Mouse (Mus musculus): ENCODE results near the gene Asdurf. TPM values are rescaled to one million over a fixed set of nuclear protein-coding genes. Genes with fewer than 3 reads are reported as not detected.
"Not testable (repeated sequence)": the region's sequence is repeated elsewhere in the genome, so short reads cannot be mapped to it uniquely, and the experiment has no call there.

Gene Asdurf
- polyA plus RNA-seq, 1 experiment from 2014 or later, result not detected

DNA sequence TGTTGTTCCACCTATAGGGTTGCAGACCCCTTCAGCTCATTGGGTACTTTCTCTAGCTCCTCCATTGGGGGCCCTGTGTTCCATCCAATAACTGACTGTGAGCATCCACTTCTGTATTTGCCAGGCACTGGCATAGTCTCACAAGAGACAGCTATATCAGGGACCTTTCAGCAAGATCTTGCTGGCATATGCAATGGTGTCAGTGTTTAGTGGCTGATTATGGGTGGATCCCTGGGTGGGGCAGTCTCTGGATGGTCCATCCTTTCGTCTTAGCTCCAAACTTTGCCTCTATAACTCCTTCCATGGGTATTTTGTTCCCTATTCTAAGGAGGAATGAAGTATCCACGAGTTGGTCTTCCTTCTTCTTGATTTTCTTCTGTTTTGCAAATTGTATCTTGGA, 15.0 kb downstream of the Asdurf start:
- H3K9ac ChIP-seq (ENCODE audit: low read depth, low read length); H3K27ac ChIP-seq (ENCODE audit: low read length); H3K36me3 ChIP-seq (ENCODE audit: control insufficient read depth, insufficient read depth); H3K27me3 ChIP-seq (ENCODE audit: control insufficient read depth, insufficient read depth, low read depth, low read length); H3K4me2 ChIP-seq (ENCODE audit: low read depth, low read length); H3K9me3 ChIP-seq (replicated peaks; ENCODE audit: control insufficient read depth, low read length); H3K4me3 ChIP-seq (ENCODE audit: low read depth, low read length): not testable (repeated sequence)
- peaks cover 11% of the 10 kb centered on the region for H3K4me1 ChIP-seq (ENCODE audit: control insufficient read depth, low read depth, low read length)
- WGBS (ENCODE audit: insufficient replicate concordance), result 24% methylated on average over 2 of the region's 2 CpGs
- 0 out of 2 replicates have a peak, but pooled peaks have one; percentile 49 for ATAC-seq (ENCODE audit: low read depth)

DNA sequence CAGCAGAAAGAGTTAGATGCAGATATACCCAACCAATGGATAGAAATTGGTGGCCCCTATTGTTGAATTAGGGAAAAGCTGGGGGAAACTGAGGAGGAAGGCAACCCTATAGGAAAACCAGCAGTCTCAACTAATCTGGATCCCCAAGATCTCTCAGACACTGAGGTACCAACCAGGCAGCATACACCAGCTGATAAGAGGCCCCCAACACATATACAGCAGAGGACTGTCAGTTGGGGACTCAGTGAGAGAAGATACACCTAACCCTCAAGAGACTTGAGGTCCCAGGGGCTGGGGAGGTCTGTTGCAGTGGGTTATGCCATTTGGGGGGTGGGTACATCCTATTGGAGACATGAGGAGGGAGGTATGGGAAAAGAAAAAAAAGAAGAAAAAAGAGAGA, 17.0 kb downstream of the Asdurf start:
- H3K9me3 ChIP-seq (replicated peaks; ENCODE audit: control insufficient read depth, low read length), result no peaks in the 10 kb centered on the region
- peaks cover 11% of the 10 kb centered on the region for H3K4me1 ChIP-seq (ENCODE audit: control insufficient read depth, low read depth, low read length)
- H3K4me3 ChIP-seq (ENCODE audit: low read depth, low read length), result no peak overlapping the region
- ATAC-seq (ENCODE audit: low read depth), result peak; percentile 78
- H3K9ac ChIP-seq (ENCODE audit: low read depth, low read length), result no peak overlapping the region; the same call in 1 of the 2 replicates
- H3K36me3 ChIP-seq (ENCODE audit: control insufficient read depth, insufficient read depth), result no peaks in the 10 kb centered on the region
- peak overlapping the region; percentile 44; the same call in 1 of the 2 replicates for H3K27ac ChIP-seq (ENCODE audit: low read length)
- H3K27me3 ChIP-seq (ENCODE audit: control insufficient read depth, insufficient read depth, low read depth, low read length), result no peaks in the 10 kb centered on the region
- peak overlapping the region; percentile 3; the same call in 1 of the 2 replicates for H3K4me2 ChIP-seq (ENCODE audit: low read depth, low read length)

DNA sequence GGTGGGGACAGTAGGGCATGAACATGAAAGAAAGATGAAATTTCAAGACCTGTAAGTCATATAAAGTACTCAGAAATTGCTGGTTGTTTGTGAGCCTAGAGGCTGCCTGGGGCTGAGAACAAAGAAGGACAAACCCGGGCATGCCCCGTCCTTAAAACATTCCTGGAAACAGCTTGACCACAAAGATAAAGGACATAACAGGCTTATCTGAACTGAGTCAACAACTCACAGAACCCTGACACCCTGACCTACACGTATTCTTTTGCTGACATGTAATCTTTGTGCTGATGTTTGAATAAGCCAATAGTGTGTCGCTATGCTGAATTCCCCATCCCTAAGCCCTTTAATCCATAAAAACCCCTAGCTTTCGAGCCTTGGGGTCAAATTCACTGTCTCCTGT, 18.9 kb downstream of the Asdurf start:
- peak; percentile 60 for ATAC-seq (ENCODE audit: low read depth)
- H3K27me3 ChIP-seq (ENCODE audit: control insufficient read depth, insufficient read depth, low read depth, low read length); H3K9ac ChIP-seq (ENCODE audit: low read depth, low read length); H3K27ac ChIP-seq (ENCODE audit: low read length); H3K9me3 ChIP-seq (replicated peaks; ENCODE audit: control insufficient read depth, low read length); H3K4me2 ChIP-seq (ENCODE audit: low read depth, low read length); H3K36me3 ChIP-seq (ENCODE audit: control insufficient read depth, insufficient read depth); H3K4me3 ChIP-seq (ENCODE audit: low read depth, low read length): not testable (repeated sequence)
- H3K4me1 ChIP-seq (ENCODE audit: control insufficient read depth, low read depth, low read length), result peaks cover 11% of the 10 kb centered on the region
- 30% methylated on average over 5 of the region's 5 CpGs for WGBS (ENCODE audit: insufficient replicate concordance)

DNA sequence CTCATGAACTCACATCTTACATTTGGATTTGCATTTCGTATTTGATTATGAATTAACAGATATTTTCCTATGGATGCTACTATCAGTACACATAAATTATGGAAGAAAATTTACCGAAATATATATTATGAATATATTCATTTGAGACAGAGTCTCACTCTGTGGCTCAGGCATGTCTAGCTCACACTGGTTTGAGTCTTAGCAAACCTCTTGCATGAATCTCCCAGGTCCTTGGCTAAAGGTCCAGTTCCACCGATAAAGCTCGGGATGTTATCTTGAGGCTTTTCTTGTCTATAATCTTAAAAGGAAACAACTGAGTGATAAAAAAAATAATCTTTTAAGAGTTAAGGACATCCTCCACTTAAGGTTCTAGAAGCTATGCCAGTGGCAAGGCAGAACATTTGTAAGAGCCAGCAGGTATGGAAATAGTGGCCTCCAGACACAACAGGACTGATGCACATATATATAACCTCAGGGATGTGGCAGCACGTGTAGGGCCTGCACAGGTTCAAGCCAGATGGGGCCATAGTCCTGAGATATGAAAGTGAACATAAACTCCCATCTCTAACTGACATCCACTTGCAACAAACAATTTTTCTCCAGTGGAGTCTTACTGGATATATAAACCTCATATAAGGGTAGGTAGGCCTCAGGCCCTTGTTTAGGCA, 27.5 kb downstream of the Asdurf start:
- Histone ChIP-seq H3K36me3 (ENCODE audit: control insufficient read depth, insufficient read depth) (no peaks in the 10 kb centered on the region), H3K4me3 (ENCODE audit: low read depth, low read length) (no peak overlapping the region), H3K9me3 (replicated peaks; ENCODE audit: control insufficient read depth, low read length) (no peaks in the 10 kb centered on the region), H3K27ac (ENCODE audit: low read length) (no peak overlapping the region), H3K4me1 (ENCODE audit: control insufficient read depth, low read depth, low read length) (peaks cover 3% of the 10 kb centered on the region; the same call in 1 of the 2 replicates), H3K9ac (ENCODE audit: low read depth, low read length) (no peak overlapping the region), H3K4me2 (ENCODE audit: low read depth, low read length) (no peak overlapping the region), H3K27me3 (ENCODE audit: control insufficient read depth, insufficient read depth, low read depth, low read length) (no peaks in the 10 kb centered on the region)
- no peak for ATAC-seq (ENCODE audit: low read depth)
- 80% methylated on average over 5 of the region's 5 CpGs for WGBS (ENCODE audit: insufficient replicate concordance)

DNA sequence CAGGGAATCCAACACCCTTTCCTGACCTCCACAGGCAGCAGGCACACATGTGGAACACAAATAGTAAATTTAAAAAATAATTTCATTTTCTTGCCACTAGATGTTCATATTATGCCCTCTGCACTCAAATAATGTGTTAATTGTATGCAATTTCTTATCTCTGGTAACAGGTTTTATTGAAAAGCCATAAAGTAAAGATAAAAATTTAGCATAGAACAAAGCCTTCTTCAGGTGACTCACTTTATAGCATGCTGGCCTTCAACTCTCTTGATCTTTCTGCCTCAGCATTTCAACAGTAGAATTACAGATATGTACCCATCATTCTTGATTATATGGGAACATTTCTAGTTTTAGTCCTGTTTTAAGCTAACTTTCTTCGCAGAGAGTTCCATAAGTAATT, 28.1 kb downstream of the Asdurf start:
- Histone ChIP-seq H3K4me1 (ENCODE audit: control insufficient read depth, low read depth, low read length) (peaks cover 3% of the 10 kb centered on the region; the same call in 1 of the 2 replicates), H3K4me3 (ENCODE audit: low read depth, low read length) (no peak overlapping the region), H3K27me3 (ENCODE audit: control insufficient read depth, insufficient read depth, low read depth, low read length) (no peaks in the 10 kb centered on the region), H3K36me3 (ENCODE audit: control insufficient read depth, insufficient read depth) (no peaks in the 10 kb centered on the region), H3K9me3 (replicated peaks; ENCODE audit: control insufficient read depth, low read length) (no peaks in the 10 kb centered on the region), H3K9ac (ENCODE audit: low read depth, low read length) (no peak overlapping the region), H3K27ac (ENCODE audit: low read length) (no peak overlapping the region), H3K4me2 (ENCODE audit: low read depth, low read length) (no peak overlapping the region)
- 87% methylated on average over 1 of the region's 1 CpGs for WGBS (ENCODE audit: insufficient replicate concordance)
- no peak for ATAC-seq (ENCODE audit: low read depth)

DNA sequence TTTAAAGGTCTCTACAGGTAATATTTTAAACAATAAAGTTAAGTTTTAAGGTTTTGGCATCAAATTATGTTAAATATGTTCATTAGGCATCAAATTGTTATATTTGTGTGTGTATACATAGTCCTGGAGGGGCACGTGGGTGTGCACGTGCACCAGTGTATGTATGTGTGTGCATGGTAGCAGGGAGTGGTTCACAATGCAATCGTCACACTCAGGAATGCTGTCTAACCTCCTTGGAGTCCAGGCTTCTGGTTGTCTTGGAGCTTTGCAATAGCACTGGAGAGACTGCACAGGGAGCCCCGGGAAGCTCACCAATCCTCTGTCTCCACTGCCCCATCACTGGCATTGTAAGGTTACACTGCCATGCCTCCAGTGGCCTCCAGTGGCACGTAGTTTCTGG, 29.2 kb downstream of the Asdurf start:
- WGBS (ENCODE audit: insufficient replicate concordance), result 85% methylated on average over 5 of the region's 5 CpGs
- Histone ChIP-seq H3K9ac (ENCODE audit: low read depth, low read length) (no peak overlapping the region), H3K27ac (ENCODE audit: low read length) (no peak overlapping the region), H3K4me1 (ENCODE audit: control insufficient read depth, low read depth, low read length) (peaks cover 3% of the 10 kb centered on the region; the same call in 1 of the 2 replicates), H3K27me3 (ENCODE audit: control insufficient read depth, insufficient read depth, low read depth, low read length) (no peaks in the 10 kb centered on the region), H3K36me3 (ENCODE audit: control insufficient read depth, insufficient read depth) (no peaks in the 10 kb centered on the region; the same call in none of the 2 replicates), H3K9me3 (replicated peaks; ENCODE audit: control insufficient read depth, low read length) (no peaks in the 10 kb centered on the region), H3K4me2 (ENCODE audit: low read depth, low read length) (no peak overlapping the region), H3K4me3 (ENCODE audit: low read depth, low read length) (no peak overlapping the region)
- no peak for ATAC-seq (ENCODE audit: low read depth)

DNA sequence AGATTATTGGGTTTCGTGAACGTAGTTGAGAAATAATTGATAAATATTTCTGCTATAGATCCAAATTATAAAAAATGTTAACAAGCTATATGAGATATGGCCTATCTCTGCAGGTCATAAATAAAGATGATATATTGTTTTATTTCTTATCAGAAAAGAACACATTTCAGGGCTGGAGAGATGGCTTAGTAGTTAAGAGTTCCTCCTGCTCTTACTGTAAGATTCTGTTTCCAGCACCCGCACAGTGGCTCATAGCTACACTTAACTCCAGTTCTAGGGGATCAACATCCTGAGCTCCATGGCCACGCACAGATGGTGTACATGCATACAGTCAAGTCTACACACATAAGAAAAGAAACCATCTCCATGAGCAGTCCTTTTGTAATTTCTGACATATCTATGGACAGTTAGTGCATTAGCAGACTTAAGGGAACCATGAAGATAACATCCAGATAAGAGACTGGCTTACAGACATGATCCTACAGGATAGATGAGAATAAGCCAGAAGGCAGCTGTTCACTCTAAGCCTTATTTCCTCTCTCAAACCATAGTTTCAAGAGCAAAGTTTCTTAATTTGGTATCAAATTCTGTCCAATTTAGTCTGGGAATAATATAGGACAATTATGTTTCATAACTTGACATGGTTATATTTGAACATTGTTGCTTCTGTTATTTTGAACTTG, 30.6 kb downstream of the Asdurf start:
- H3K27me3 ChIP-seq (ENCODE audit: control insufficient read depth, insufficient read depth, low read depth, low read length), result no peaks in the 10 kb centered on the region
- 66% methylated on average over 4 of the region's 4 CpGs for WGBS (ENCODE audit: insufficient replicate concordance)
- peaks cover 5% of the 10 kb centered on the region for H3K36me3 ChIP-seq (ENCODE audit: control insufficient read depth, insufficient read depth)
- no peak overlapping the region for H3K4me2 ChIP-seq (ENCODE audit: low read depth, low read length)
- ATAC-seq (ENCODE audit: low read depth), result peak; percentile 47; the same call in 1 of the 2 replicates
- H3K9ac ChIP-seq (ENCODE audit: low read depth, low read length), result no peak overlapping the region
- H3K9me3 ChIP-seq (replicated peaks; ENCODE audit: control insufficient read depth, low read length), result no peaks in the 10 kb centered on the region
- no peak overlapping the region for H3K27ac ChIP-seq (ENCODE audit: low read length)
- no peak overlapping the region for H3K4me3 ChIP-seq (ENCODE audit: low read depth, low read length)
- peaks cover 3% of the 10 kb centered on the region; the same call in 1 of the 2 replicates for H3K4me1 ChIP-seq (ENCODE audit: control insufficient read depth, low read depth, low read length)

DNA sequence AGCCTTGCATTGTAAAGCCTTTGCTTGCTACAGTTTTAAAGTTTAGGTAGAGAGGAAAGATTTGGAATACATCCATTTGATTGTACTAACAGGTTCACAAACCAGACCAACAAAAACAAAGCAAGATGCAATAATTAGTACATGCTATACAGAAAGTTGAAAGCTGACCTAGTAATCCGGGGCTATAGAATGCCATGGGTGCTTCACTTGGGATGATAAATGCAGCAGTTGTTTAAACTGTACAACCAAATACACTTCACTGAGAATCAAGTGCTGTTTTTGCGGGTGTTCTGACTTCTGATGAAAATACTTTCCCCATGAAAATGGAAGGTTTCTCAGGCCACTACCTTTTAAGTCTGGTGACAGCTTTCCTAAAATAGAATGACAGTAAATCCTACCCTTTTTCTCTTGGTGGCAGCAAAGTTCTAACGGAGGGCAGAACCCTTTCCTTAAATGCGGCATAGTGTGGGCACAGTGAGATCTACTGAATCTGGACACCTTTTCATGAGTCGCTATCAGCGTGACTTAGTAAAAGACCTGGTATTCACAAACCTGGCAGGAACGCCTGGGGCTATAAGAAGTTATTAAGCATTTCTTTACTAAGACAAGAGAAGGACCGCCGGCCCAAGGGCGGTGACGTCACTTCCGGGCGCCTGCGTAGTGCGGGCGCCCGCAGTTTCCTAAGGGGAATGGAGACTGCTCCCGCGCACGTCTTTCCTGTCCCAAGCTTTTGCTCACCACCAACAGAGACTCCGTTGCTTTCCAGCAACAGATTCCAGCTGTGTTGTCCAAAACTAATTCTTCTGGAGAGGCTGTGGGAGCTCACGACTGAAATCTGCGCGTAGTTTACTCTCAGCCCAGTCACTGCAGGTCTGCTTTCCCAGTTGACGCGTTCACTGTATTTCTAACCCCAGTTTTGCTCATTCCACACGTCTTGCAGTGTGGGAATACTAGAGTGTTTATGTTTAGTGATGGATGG, 39.1 kb downstream of the Asdurf start, which contains the start of gene Osgepl1:
Osgepl1 (plus strand) TSS at position 636 of the 979 bp plus-strand sequence.
- Histone ChIP-seq H3K36me3 (ENCODE audit: control insufficient read depth, insufficient read depth) (peaks cover 9% of the 10 kb centered on the region), H3K9me3 (replicated peaks; ENCODE audit: control insufficient read depth, low read length) (no peaks in the 10 kb centered on the region), H3K4me2 (ENCODE audit: low read depth, low read length) (peak within 1 kb of the TSS; percentile 82), H3K4me3 (ENCODE audit: low read depth, low read length) (peak within 1 kb of the TSS; percentile 85), H3K9ac (ENCODE audit: low read depth, low read length) (peak within 1 kb of the TSS; percentile 89), H3K4me1 (ENCODE audit: control insufficient read depth, low read depth, low read length) (peaks cover 5% of the 10 kb centered on the region; the same call in 1 of the 2 replicates), H3K27ac (ENCODE audit: low read length) (peak within 1 kb of the TSS; percentile 83), H3K27me3 (ENCODE audit: control insufficient read depth, insufficient read depth, low read depth, low read length) (no peaks in the 10 kb centered on the region)
- WGBS (ENCODE audit: insufficient replicate concordance), result 2% methylated on average over 27 of the region's 27 CpGs
- ATAC-seq (ENCODE audit: low read depth), result peak; percentile 96

All from liver, embryonic 16.5 days (tissue).